Mouse (Mus musculus) C2C12 (cell line): ENCODE results near the gene Rimbp3. TPM values are rescaled to one million over a fixed set of nuclear protein-coding genes. Genes with fewer than 3 reads are reported as not detected.
A peak's percentile ranks its signal among the peaks of the same experiment; 100 is the strongest.

Source experiments
- H3K27me3 ChIP-seq: one replicate; pipeline ENCODE4 v1.6.1; 2011; ENCODE audit not compliant: control insufficient read depth, insufficient read depth, insufficient read length
- H3K36me3 ChIP-seq: one replicate; pipeline ENCODE4 v1.6.1; 2011; ENCODE audit not compliant: control insufficient read depth, insufficient read depth
- H3K4me3 ChIP-seq: one replicate; pipeline ENCODE4 v1.5.1; 2011; ENCODE audit warnings: mild to moderate bottlenecking, control low read depth; ENCODE audit not compliant: poor library complexity, insufficient read depth, severe bottlenecking
- H3K79me2 ChIP-seq: one replicate; pipeline ENCODE4 v1.6.1; 2011; ENCODE audit not compliant: control insufficient read depth, insufficient read depth
- H3K79me3 ChIP-seq: one replicate; pipeline ENCODE4 v1.6.1; 2011; ENCODE audit warnings: low read depth, control low read depth
- H3ac ChIP-seq: one replicate; pipeline ENCODE3; 2011; ENCODE audit warnings: low read depth; ENCODE audit not compliant: control insufficient read depth, insufficient read length
- CEBPB ChIP-seq: IDR thresholded peaks from one replicate; pipeline ENCODE4 v1.6.1; 2011; ENCODE audit warnings: low read depth, mild to moderate bottlenecking, control low read depth, moderate library complexity
- CTCF ChIP-seq: IDR thresholded peaks from one replicate; pipeline ENCODE4 v1.5.1; 2011; ENCODE audit not compliant: control insufficient read depth, insufficient read depth, insufficient read length
- FOSL1 ChIP-seq: IDR thresholded peaks from one replicate; pipeline ENCODE4 v1.8.0; 2011; ENCODE audit warnings: mild to moderate bottlenecking, low read length; ENCODE audit not compliant: poor library complexity, insufficient read depth, severe bottlenecking
- MAX ChIP-seq: IDR thresholded peaks from one replicate; pipeline ENCODE4 v1.6.1; 2011; ENCODE audit warnings: mild to moderate bottlenecking, control low read depth
- MYOD1 ChIP-seq: IDR thresholded peaks from one replicate; pipeline ENCODE4 v1.6.1; 2011; ENCODE audit warnings: low read depth; ENCODE audit not compliant: control insufficient read depth, insufficient read length
- MYOG ChIP-seq: IDR thresholded peaks from one replicate; pipeline ENCODE4 v1.6.1; 2011; ENCODE audit not compliant: control insufficient read depth, insufficient read length; ENCODE audit errors: extremely low read depth
- USF1 ChIP-seq: IDR thresholded peaks from one replicate; pipeline ENCODE4 v1.6.1; 2011; ENCODE audit warnings: low read depth, mild to moderate bottlenecking, control low read depth, moderate library complexity
- polyA plus RNA-seq: library from polyadenylated mRNA; unstranded; fragments of >200 nt; fragmentation: generic; extraction: Trizol; gene quantifications from one replicate; pipeline ENCODE4 v1.2.1, GENCODE M21; 2012; ENCODE audit warnings: missing spikeins

The Rimbp3 gene
- polyA plus RNA-seq, 1 experiment = 0.02 TPM

DNA sequence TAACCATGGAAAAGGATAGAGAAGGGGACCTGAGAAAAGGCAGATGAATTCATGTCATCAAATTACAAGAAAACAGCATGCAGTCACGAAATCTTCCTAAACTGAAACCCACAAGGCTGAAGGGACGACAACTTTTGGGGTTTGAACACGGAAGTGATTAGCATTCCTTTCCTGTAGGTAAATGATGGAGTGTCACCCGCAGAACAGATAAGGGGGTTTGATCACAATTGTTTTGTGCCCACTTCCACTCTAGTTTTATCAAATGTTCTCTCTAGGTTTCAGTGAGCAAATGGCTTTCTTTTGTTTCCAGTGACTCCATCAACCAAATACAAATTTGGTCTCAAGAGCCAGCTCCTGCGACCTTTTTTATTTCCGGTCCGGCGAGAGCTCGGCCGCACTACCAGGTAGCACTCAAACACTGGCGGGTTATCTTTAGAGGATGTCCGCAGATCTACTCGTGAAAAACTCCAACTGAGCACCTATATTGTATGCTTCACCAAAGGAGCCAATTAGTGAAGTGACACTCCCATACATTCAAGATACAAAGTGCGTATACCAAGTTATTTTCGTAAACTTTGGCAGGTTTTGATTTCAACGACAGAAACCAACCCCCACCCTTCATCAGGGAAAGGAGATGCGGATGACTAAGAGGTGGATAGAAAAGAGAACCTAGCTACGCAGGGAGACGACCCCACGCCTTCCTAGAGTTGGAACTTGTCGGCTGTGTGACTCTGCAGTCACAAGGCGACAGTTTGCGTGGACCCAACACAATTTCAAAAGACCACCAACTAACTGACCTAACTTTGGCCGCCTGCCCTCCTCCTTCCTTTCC lies 8.1 kb upstream of the Rimbp3 start:
- Histone ChIP-seq H3K79me2 (peaks cover 63% of the 10 kb centered on the region), H3K27me3 (no peaks in the 10 kb centered on the region), H3K79me3 (peaks cover 56% of the 10 kb centered on the region), H3K36me3 (peaks cover 16% of the 10 kb centered on the region), H3ac (peak overlapping the region; percentile 100), H3K4me3 (peak overlapping the region; percentile 87)
- TF ChIP-seq MYOD1 = no peak
- TF ChIP-seq CTCF = no peak

DNA sequence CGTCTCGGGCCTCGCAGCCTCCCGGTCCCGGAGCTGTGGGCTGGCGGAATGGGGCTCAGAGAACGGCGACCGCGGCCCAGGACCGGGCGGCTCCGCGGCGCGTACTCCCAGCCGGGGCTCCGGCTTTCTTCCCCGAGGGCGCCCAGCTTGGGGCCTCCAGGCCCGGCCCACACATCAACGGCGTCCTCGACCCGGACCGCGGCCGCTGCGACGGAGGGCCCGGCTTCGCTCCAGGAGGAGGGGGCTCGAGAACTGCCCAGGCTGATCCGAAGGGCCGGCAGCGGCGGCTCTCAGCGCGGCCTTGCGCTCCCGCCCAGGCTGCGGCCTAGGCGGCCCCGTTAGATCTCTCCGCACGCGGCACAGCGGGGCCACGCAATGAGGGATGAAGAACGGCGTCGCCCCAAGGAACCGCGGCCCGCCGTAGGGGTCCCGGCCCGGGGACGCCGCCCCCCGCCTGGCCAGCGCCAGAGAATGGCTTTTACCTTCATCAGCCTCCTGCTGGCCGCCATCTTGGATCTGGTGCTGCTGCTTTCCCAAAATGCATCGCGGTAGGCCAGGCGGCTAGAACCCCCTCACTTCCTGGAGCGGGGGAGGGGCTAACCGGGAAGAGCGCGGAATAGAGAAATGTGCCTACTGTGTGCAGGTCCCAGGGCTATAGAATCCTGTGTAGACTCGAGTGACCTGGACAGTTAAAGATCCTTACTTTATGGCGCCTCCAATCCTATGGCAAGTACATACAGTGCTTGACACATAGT lies 7.3 kb upstream of the Rimbp3 start:
- Histone ChIP-seq H3K4me3 (peak overlapping the region; percentile 87), H3K79me3 (peaks cover 48% of the 10 kb centered on the region), H3K79me2 (peaks cover 55% of the 10 kb centered on the region), H3ac (peak overlapping the region; percentile 100), H3K36me3 (peaks cover 16% of the 10 kb centered on the region), H3K27me3 (no peaks in the 10 kb centered on the region)
- TF ChIP-seq CTCF (no peak), FOSL1 (no peak), MAX (peak; percentile 70), MYOD1 (no peak), CEBPB (no peak)

DNA sequence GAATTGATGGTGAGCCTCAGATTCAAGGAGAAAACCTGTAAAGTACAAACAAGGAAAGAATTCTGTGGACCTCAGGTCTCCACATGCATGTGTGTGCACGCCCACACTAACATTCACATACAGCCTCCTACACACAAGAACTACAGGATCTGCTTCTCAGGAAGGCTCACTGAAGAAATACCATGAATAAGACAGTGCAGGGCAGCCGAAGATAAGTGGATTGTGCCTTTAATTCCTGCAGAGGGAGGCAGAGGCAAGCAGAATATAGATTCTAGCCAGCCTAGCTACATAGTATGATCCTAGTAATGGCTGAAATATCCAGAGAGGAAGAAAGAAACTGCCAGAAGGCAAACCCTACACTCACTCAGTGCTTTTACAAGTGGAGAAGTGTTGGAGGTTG lies 6.4 kb upstream of the Rimbp3 start:
- Histone ChIP-seq H3K79me3 (peaks cover 40% of the 10 kb centered on the region), H3K4me3 (no peak overlapping the region), H3K36me3 (peaks cover 14% of the 10 kb centered on the region), H3K79me2 (peaks cover 46% of the 10 kb centered on the region), H3K27me3 (no peaks in the 10 kb centered on the region), H3ac (no peak overlapping the region)
- TF ChIP-seq USF1 (no peak), CTCF (no peak), FOSL1 (no peak), MAX (no peak), MYOG (no peak), MYOD1 (no peak), CEBPB (no peak)

DNA sequence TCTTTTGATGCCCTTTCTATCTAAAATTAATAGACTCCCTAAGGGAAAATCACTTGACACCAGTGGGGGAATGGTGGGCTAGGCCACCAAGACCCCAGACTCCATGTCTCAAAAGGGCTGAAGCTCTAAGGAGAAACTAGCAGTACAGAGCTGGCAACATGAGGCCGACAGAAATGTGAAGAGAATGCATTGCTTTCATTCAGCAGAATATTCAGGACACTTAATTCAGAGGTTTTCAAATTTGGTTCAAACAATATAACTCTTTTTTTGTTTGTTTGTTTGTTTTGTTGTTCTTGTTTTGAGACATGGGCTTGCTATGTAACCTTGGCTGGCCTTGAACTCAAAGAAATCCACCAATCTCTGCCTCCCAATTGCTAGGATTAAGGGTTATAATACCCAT lies 5.9 kb upstream of the Rimbp3 start, which contains the start of gene Ube2l3:
TSS of gene Ube2l3 (minus strand) at position 101 of the 400 bp plus-strand sequence.
- TF ChIP-seq USF1 (no peak), MYOG (no peak), MAX (no peak), FOSL1 (no peak), CTCF (no peak), MYOD1 (no peak), CEBPB (no peak)
- H3ac ChIP-seq = no peak within 1 kb of the TSS
- H3K27me3 ChIP-seq = no peaks in the 10 kb centered on the region
- H3K79me2 ChIP-seq = peaks cover 41% of the 10 kb centered on the region
- peaks cover 35% of the 10 kb centered on the region for H3K79me3 ChIP-seq
- H3K4me3 ChIP-seq = peak within 1 kb of the TSS; percentile 87
- peaks cover 12% of the 10 kb centered on the region for H3K36me3 ChIP-seq

DNA sequence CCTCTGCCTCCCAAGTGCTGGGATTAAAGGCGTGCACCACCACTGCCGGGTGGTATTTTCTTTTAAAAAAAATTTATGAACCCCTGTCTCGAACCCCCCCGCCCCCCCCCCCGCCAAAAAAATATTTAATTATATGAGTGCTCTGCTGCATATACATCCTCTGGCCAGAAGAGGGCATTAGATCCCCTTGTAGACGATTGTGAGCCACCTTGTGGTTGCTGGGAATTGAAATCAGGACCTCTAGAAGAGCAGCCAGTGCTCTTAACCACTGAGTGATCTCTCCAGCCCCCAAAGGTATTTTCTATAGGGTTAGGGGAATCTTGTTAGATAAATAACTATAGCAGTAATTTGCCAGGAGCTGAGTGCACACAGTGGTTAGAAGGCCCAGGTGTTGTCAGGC lies 3.4 kb upstream of the Rimbp3 start:
- Histone ChIP-seq H3K27me3 (no peaks in the 10 kb centered on the region), H3ac (no peak overlapping the region), H3K4me3 (no peak overlapping the region), H3K79me2 (peaks cover 16% of the 10 kb centered on the region), H3K79me3 (peaks cover 11% of the 10 kb centered on the region), H3K36me3 (no peaks in the 10 kb centered on the region)
- TF ChIP-seq CTCF = peak; percentile 11
- no peak for TF ChIP-seq FOSL1

DNA sequence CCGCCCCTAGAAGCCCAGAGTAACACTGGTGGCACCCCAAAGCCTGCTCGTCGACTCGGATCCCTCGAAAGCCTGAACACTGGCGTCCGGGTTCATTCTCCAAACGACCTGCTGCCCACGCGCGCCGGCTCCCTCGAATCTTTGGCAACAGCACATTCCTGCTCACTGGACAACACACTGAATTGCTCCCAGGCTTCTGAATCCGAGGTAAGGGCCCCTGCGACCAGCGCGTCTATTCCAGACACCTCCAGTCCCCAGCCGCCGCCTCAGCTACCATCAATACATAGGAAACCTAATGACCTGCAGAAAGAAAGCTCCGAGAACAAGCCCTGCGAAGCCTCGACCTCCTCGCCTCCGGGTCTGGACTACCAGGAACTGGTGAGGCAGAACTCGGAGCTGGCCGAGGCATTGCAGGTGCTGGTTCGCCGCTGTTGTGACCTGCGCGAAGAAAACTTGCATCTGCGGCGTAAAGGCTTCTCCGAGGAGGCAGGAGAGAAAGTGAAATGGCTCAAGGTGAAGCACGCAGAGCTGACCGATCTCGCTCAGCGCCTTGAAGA lies 1.1 kb downstream of the Rimbp3 start:
- no peaks in the 10 kb centered on the region for H3K36me3 ChIP-seq
- H3ac ChIP-seq = no peak overlapping the region
- H3K79me2 ChIP-seq = no peaks in the 10 kb centered on the region
- no peaks in the 10 kb centered on the region for H3K27me3 ChIP-seq
- peak overlapping the region; percentile 21 for H3K4me3 ChIP-seq
- H3K79me3 ChIP-seq = no peaks in the 10 kb centered on the region
- TF ChIP-seq USF1 (no peak), MYOD1 (no peak), MYOG (no peak), FOSL1 (no peak), CEBPB (no peak), CTCF (no peak), MAX (no peak)
